Mouse (Mus musculus) kidney, postnatal 0 days (tissue): ENCODE results near the gene Slamf8. TPM values are rescaled to one million over a fixed set of nuclear protein-coding genes. Genes with fewer than 3 reads are reported as not detected.

Source experiments
- ATAC-seq: fragments of 200-750 bp; cut with Nextera tagmentation; replicated peaks from 2 replicates; pipeline ENCODE4 v1.8.0; 2017; ENCODE audit warnings: low read depth, moderate number of reproducible peaks, moderate TSS enrichment, moderate library complexity; ENCODE audit not compliant: low FRiP score
- DNase-seq: peaks from one replicate; pipeline ENCODE4 v3.0.0-alpha.2; 2016; ENCODE audit warnings: low spot score
- H3K27ac ChIP-seq: fragments of 300-500 bp; sonication (generic); 2 replicates; pipeline ENCODE4 v1.5.1; 2014; ENCODE audit warnings: mild to moderate bottlenecking
- H3K27me3 ChIP-seq: fragments of 300-500 bp; sonication (generic); 2 replicates; pipeline ENCODE4 v1.6.1; 2014; ENCODE audit warnings: low read length, mixed read lengths; ENCODE audit not compliant: insufficient read depth
- H3K36me3 ChIP-seq: fragments of 300-500 bp; sonication (generic); 2 replicates; pipeline ENCODE4 v1.6.1; 2014; ENCODE audit warnings: low read length, mixed read lengths; ENCODE audit not compliant: insufficient read depth
- H3K4me1 ChIP-seq: fragments of 300-500 bp; sonication (generic); replicated peaks from 2 replicates; pipeline ENCODE4 v1.6.1; 2014; ENCODE audit warnings: antibody characterized with exemption, low read length, mixed read lengths; ENCODE audit not compliant: insufficient read depth
- H3K4me2 ChIP-seq: fragments of 300-500 bp; sonication (generic); 2 replicates; pipeline ENCODE4 v1.6.1; 2014; ENCODE audit warnings: mild to moderate bottlenecking, low read length, moderate library complexity, mixed read lengths
- H3K4me3 ChIP-seq: fragments of 300-500 bp; sonication (generic); replicated peaks from 2 replicates; pipeline ENCODE4 v1.5.1; 2014; ENCODE audit warnings: low read depth, low read length
- H3K9ac ChIP-seq: fragments of 300-500 bp; sonication (generic); 2 replicates; pipeline ENCODE4 v1.6.1; 2014; ENCODE audit warnings: low read depth, low read length
- H3K9me3 ChIP-seq: fragments of 300-500 bp; sonication (generic); replicated peaks from 2 replicates; pipeline ENCODE4 v1.6.1; 2016; ENCODE audit warnings: low read length, inconsistent platforms, mixed read lengths
- CTCF ChIP-seq: IDR thresholded peaks from 2 replicates; pipeline ENCODE4 v1.5.1; 2016; ENCODE audit warnings: antibody characterized with exemption, low read depth, mild to moderate bottlenecking, moderate library complexity
- whole genome bisulfite sequencing: fragments of 180-500 bp; shearing (Covaris S2); extraction: QIAGEN DNeasy Blood & Tissue Kit; methylation state at CpG from one replicate; pipeline ENCODE4 v1.1.7; 2014; 5-methylcytosine and 5-hydroxymethylcytosine counted together
- polyA plus RNA-seq: library from polyadenylated mRNA; unstranded; fragments of >200 nt; fragmentation: Nextera tagmentation; extraction: Ambion mirVana; gene quantifications from 2 replicates; pipeline ENCODE4 v1.2.1, GENCODE M21; 2015

The Slamf8 gene
- polyA plus RNA-seq, 1 experiment from 2014 or later = 0.16 TPM

- Histone ChIP-seq H3K36me3 (no peaks in the 10 kb centered on the region), H3K27me3 (no peaks in the 10 kb centered on the region), H3K9me3 (no peaks in the 10 kb centered on the region), H3K4me3 (no peak overlapping the region), H3K9ac (no peak overlapping the region), H3K4me1 (0 out of 2 replicates have a peak, but pooled peaks cover 7% of the 10 kb centered on the region), H3K27ac (no peak overlapping the region), H3K4me2 (no peak overlapping the region)
- 33% methylated on average over 1 of the region's 1 CpGs for WGBS
- peak; percentile 74 for TF ChIP-seq CTCF
- peak; percentile 63 for DNase-seq
- ATAC-seq = no peak
These were observed 22.4 kb upstream of the Slamf8 start for GRCm38 (mm10) chr1:172612745-172613144.

- no peak for TF ChIP-seq CTCF
- Histone ChIP-seq H3K27ac (no peak overlapping the region), H3K36me3 (no peaks in the 10 kb centered on the region), H3K4me3 (no peak overlapping the region), H3K27me3 (no peaks in the 10 kb centered on the region), H3K9ac (no peak overlapping the region), H3K4me1 (no peaks in the 10 kb centered on the region), H3K9me3 (no peaks in the 10 kb centered on the region), H3K4me2 (no peak overlapping the region)
- no peak for ATAC-seq
- no peak for DNase-seq
- 80% methylated on average over 10 of the region's 10 CpGs for WGBS
These were observed 20.9 kb upstream of the Slamf8 start for GRCm38 (mm10) chr1:172611304-172611703.

DNA sequence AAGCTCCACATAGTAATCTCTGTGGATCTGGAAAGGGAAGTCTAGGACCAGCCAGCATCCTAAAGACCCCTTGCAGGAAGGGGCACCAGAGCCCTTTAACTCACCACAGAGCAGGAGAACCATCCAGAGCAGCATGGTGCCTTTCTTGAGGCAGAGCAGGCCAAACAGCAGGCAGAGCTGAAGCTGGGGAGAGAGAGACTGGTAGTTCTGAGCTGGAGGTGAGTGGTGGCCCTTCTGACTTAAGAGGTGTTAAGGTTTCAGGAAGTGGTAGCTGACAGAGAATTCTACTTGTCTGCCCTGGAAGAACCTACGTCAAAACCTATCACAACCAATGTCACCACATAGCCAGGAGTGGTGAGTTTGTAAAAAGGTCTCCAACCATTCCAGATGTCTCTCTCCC, 12.0 kb upstream of the Slamf8 start, which contains the start of gene Fcrl6:
Gene Fcrl6 (minus strand): TSS at position 226 of the 400 bp plus-strand sequence.
- H3K4me1 ChIP-seq = no peaks in the 10 kb centered on the region
- no peaks in the 10 kb centered on the region for H3K27me3 ChIP-seq
- no peak within 1 kb of the TSS for H3K4me3 ChIP-seq
- DNase-seq = no peak
- no peak within 1 kb of the TSS for H3K4me2 ChIP-seq
- no peak within 1 kb of the TSS for H3K27ac ChIP-seq
- no peaks in the 10 kb centered on the region for H3K36me3 ChIP-seq
- no peaks in the 10 kb centered on the region for H3K9me3 ChIP-seq
- H3K9ac ChIP-seq = no peak within 1 kb of the TSS
- TF ChIP-seq CTCF = no peak
- WGBS = 62% methylated on average over 1 of the region's 1 CpGs
- ATAC-seq = no peak

GRCm38 (mm10) chr1:172594495-172594894, 4.1 kb upstream of the Slamf8 start:
- Histone ChIP-seq H3K9me3 (no peaks in the 10 kb centered on the region), H3K4me3 (no peak overlapping the region), H3K4me2 (no peak overlapping the region), H3K4me1 (no peaks in the 10 kb centered on the region), H3K27me3 (no peaks in the 10 kb centered on the region), H3K36me3 (no peaks in the 10 kb centered on the region), H3K27ac (no peak overlapping the region), H3K9ac (no peak overlapping the region)
- DNase-seq = peak; percentile 66
- ATAC-seq = peak; percentile 40; the same call in 1 of the 2 replicates
- peak; percentile 81 for TF ChIP-seq CTCF

DNA sequence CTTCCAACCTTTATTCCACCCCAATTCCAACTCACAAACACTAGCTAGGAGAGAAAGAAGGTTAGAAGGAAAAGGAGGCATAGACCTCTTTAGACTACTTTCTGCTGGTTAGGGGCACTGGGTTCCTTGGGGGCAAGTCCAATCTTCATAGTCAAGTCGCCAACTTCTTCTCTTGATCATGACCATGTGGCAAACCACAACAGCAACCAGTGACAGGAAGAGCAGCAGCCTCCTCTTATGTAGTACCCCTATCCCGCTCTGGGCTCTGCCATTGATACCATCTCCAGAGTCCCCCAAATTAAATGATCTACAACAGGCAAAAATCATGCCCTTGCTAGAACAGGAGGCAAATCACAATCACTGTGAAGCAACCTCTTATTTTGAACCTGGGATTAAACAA, 3.6 kb upstream of the Slamf8 start:
- no peaks in the 10 kb centered on the region for H3K36me3 ChIP-seq
- no peaks in the 10 kb centered on the region for H3K4me1 ChIP-seq
- DNase-seq (no peak), ATAC-seq (no peak)
- no peak overlapping the region for H3K4me2 ChIP-seq
- no peak for TF ChIP-seq CTCF
- 84% methylated on average over 2 of the region's 2 CpGs for WGBS
- no peaks in the 10 kb centered on the region for H3K27me3 ChIP-seq
- no peaks in the 10 kb centered on the region for H3K9me3 ChIP-seq
- no peak overlapping the region for H3K9ac ChIP-seq
- no peak overlapping the region for H3K27ac ChIP-seq
- H3K4me3 ChIP-seq = no peak overlapping the region

DNA sequence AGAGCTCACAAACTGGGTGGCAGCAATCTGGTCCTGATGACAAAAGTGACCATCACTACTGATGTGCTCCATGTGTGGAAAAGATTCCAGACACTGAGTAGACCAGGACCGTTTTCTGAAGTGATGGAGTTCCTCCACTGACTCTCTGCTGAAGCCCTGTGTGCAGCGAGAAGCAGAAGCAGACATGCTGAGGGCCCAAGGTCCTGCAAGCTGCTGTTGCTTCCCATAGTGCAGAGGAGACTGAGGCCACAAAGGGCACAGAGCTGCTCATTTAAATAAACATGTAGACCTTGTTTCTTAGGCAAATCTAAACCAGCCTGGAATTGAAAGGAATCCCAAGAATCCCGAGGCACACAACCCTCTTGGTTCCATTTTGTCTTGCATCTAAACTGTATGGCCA, 3.0 kb upstream of the Slamf8 start:
- Histone ChIP-seq H3K4me2 (no peak overlapping the region), H3K4me1 (no peaks in the 10 kb centered on the region), H3K9me3 (no peaks in the 10 kb centered on the region), H3K27me3 (no peaks in the 10 kb centered on the region), H3K9ac (no peak overlapping the region), H3K4me3 (no peak overlapping the region), H3K27ac (no peak overlapping the region), H3K36me3 (no peaks in the 10 kb centered on the region)
- no peak for DNase-seq
- no peak for TF ChIP-seq CTCF
- 71% methylated on average over 3 of the region's 3 CpGs for WGBS
- no peak for ATAC-seq
